ENCODE assay signal across 16 mouse cellular contexts in genomic region chr2:121730486-121730885, GRCm38 (mm10).
"Had no signal": no experiment of that assay in that cellular context is flagged by ENCODE, and none has a peak within 500 bp of the region (broad histone marks: within the 10 kb centered on the region; RNA-seq: fewer than 3 reads in every experiment).

No protein-coding gene starts in this region.

- H3K4me3 ChIP-seq: neural tube, embryonic 13.5 days; neural tube, embryonic 15.5 days; stomach, embryonic 15.5 days had no signal

- H3K4me2 ChIP-seq: neural tube, embryonic 13.5 days; neural tube, embryonic 15.5 days; stomach, embryonic 15.5 days had no signal

- H3K36me3 ChIP-seq: neural tube, embryonic 13.5 days; neural tube, embryonic 15.5 days; stomach, embryonic 15.5 days had no signal

- H3K27ac ChIP-seq: neural tube, embryonic 13.5 days; neural tube, embryonic 15.5 days; stomach, embryonic 15.5 days; stomach, postnatal 0 days had no signal

- H3K9me3 ChIP-seq: neural tube, embryonic 13.5 days; neural tube, embryonic 15.5 days; stomach, embryonic 15.5 days had no signal

- H3K9ac ChIP-seq: neural tube, embryonic 13.5 days; neural tube, embryonic 15.5 days; stomach, embryonic 15.5 days had no signal

- H3K4me1 ChIP-seq: stomach, embryonic 15.5 days had no signal

- H3K27me3 ChIP-seq: neural tube, embryonic 13.5 days; neural tube, embryonic 15.5 days; stomach, embryonic 15.5 days had no signal

- DNase-seq: retina, postnatal 1 day; right cerebral cortex, adult 18-20 months; right cerebral cortex, postnatal 14 days; right cerebral cortex, postnatal 25 days; right cerebral cortex, postnatal 4 days; spleen, adult 18-20 months; thymus, adult 18-20 months; thymus, adult 2 months; thymus, postnatal 14 days; thymus, postnatal 25 days; thymus, postnatal 36 days; thymus, postnatal 4 days had no signal
